Mouse (Mus musculus) midbrain, embryonic 15.5 days (tissue): Measurements from ENCODE around the gene Trafd1. TPM values are rescaled to one million over a fixed set of nuclear protein-coding genes. Genes with fewer than 3 reads are reported as not detected.

Experiments used
- polyA plus RNA-seq: library from polyadenylated mRNA; unstranded; fragments of >200 nt; fragmentation: Nextera tagmentation; extraction: Ambion mirVana; gene quantifications from 2 replicates; pipeline ENCODE4 v1.2.1, GENCODE M21; 2015

The Trafd1 gene
- polyA plus RNA-seq, 1 experiment from 2014 or later, result 150 TPM

Other genes starting within 250 kb of the Trafd1 start
- gene Ptpn11, start 194.2 kb downstream of the Trafd1 start, polyA plus RNA-seq, result 23.7 and 24.7 TPM in 2 replicates
- 336 and 343 TPM in 2 replicates for gene Rpl6, start 181.2 kb downstream of the Trafd1 start, polyA plus RNA-seq
- 26.5 and 27.5 TPM in 2 replicates for gene Hectd4, start 165.4 kb downstream of the Trafd1 start, polyA plus RNA-seq
- gene Naa25, start 12.3 kb upstream of the Trafd1 start, polyA plus RNA-seq, result 53.2 and 56.6 TPM in 2 replicates
- gene Tmem116, start 66.3 kb upstream of the Trafd1 start, polyA plus RNA-seq, result 1.9 and 2.2 TPM in 2 replicates
- gene Erp29, start 66.9 kb upstream of the Trafd1 start, polyA plus RNA-seq, result 167 and 195 TPM in 2 replicates
- 0.09 TPM in 1 of 2 replicates, not detected in the other for gene Adam1b, start 117.8 kb upstream of the Trafd1 start, polyA plus RNA-seq
- gene Adam1a, start 159.8 kb upstream of the Trafd1 start, polyA plus RNA-seq, result 5.8 and 7.3 TPM in 2 replicates
- gene Gm42878, start 159.8 kb upstream of the Trafd1 start, polyA plus RNA-seq, result 0.47 TPM in 1 of 2 replicates, not detected in the other
- gene Mapkapk5, start 160.3 kb upstream of the Trafd1 start, polyA plus RNA-seq, result 67.5 and 67.7 TPM in 2 replicates
- gene Aldh2, start 208.2 kb upstream of the Trafd1 start, polyA plus RNA-seq, result 121 and 123 TPM in 2 replicates
- gene Acad12, start 233.3 kb upstream of the Trafd1 start, polyA plus RNA-seq, result 1.7 and 1.8 TPM in 2 replicates